14 mouse cellular contexts compared by ENCODE assay signal in genomic region chr2:17839649-17840048, GRCm38 (mm10).
DNase-seq lines count a peak whose midpoint lies in the region; ATAC-seq and TF ChIP-seq lines count a peak whose summit lies in the region.
"Had no signal": no experiment of that assay in that cellular context is flagged by ENCODE, and none has a peak within 500 bp of the region (broad histone marks: within the 10 kb centered on the region; RNA-seq: fewer than 3 reads in every experiment).

No protein-coding gene starts in this region.

- 0 out of 2 replicates have a peak overlapping the region, but pooled peaks have one; percentile 42 for H3K27ac ChIP-seq in forebrain, embryonic 12.5 days
- H3K27ac ChIP-seq in forebrain, embryonic 13.5 days = no peak overlapping the region
- H3K27ac ChIP-seq in lung, postnatal 0 days (ENCODE audit: low read length) = no peak overlapping the region; the same call in 1 of the 2 replicates
- no peak overlapping the region for H3K27ac ChIP-seq in embryonic facial prominence, embryonic 15.5 days (replicated peaks)
- H3K27ac ChIP-seq in midbrain, embryonic 16.5 days (ENCODE audit: low read length) = no peak overlapping the region
- H3K27ac ChIP-seq: macrophage had no signal

- peaks cover 40% of the 10 kb centered on the region for H3K4me1 ChIP-seq in forebrain, embryonic 12.5 days
- H3K4me1 ChIP-seq in forebrain, embryonic 13.5 days = peaks cover 45% of the 10 kb centered on the region
- no peaks in the 10 kb centered on the region for H3K4me1 ChIP-seq in lung, postnatal 0 days (ENCODE audit: insufficient read depth, low read depth, low read length)
- peaks cover 26% of the 10 kb centered on the region for H3K4me1 ChIP-seq in embryonic facial prominence, embryonic 15.5 days
- peaks cover 17% of the 10 kb centered on the region for H3K4me1 ChIP-seq in midbrain, embryonic 16.5 days (ENCODE audit: control insufficient read depth, insufficient read depth, low read length)

- peak; percentile 4 for DNase-seq in lung, postnatal 0 days (ENCODE audit: low spot score)
- no peak for DNase-seq in lung, postnatal 14 days
- DNase-seq in left cerebral cortex, adult 8-10 months (ENCODE audit: low spot score in 2 of 2) = no peak
- DNase-seq: adrenal gland, postnatal 10 days; gastrocnemius, postnatal 14 days; kidney, adult 9 months had no signal

- TF ChIP-seq CTCF in lung, postnatal 0 days (IDR thresholded peaks at IDR 0.05) = no peak

- peaks cover 3% of the 10 kb centered on the region; the same call in 1 of the 2 replicates for H3K27me3 ChIP-seq in forebrain, embryonic 12.5 days
- H3K27me3 ChIP-seq in forebrain, embryonic 13.5 days = no peaks in the 10 kb centered on the region
- no peaks in the 10 kb centered on the region for H3K27me3 ChIP-seq in lung, postnatal 0 days (replicated peaks; ENCODE audit: insufficient read depth, low read length)
- no peaks in the 10 kb centered on the region for H3K27me3 ChIP-seq in embryonic facial prominence, embryonic 15.5 days
- H3K27me3 ChIP-seq in midbrain, embryonic 16.5 days (ENCODE audit: control insufficient read depth, insufficient read depth, low read depth, low read length) = 0 out of 2 replicates have a peak, but pooled peaks cover 2% of the 10 kb centered on the region

- peak overlapping the region; percentile 36; the same call in 1 of the 2 replicates for H3K4me2 ChIP-seq in forebrain, embryonic 12.5 days
- no peak overlapping the region for H3K4me2 ChIP-seq in forebrain, embryonic 13.5 days
- no peak overlapping the region for H3K4me2 ChIP-seq in lung, postnatal 0 days (replicated peaks; ENCODE audit: low read depth, low read length)
- H3K4me2 ChIP-seq in embryonic facial prominence, embryonic 15.5 days (replicated peaks) = no peak overlapping the region
- peak overlapping the region; percentile 47 for H3K4me2 ChIP-seq in midbrain, embryonic 16.5 days (ENCODE audit: low read length)
- H3K4me2 ChIP-seq: heart, embryonic 11.5 days; liver, embryonic 11.5 days had no signal

- H3K9ac ChIP-seq in forebrain, embryonic 12.5 days = no peak overlapping the region
- no peak overlapping the region for H3K9ac ChIP-seq in forebrain, embryonic 13.5 days
- H3K9ac ChIP-seq in lung, postnatal 0 days (replicated peaks; ENCODE audit: low read depth) = no peak overlapping the region
- no peak overlapping the region for H3K9ac ChIP-seq in embryonic facial prominence, embryonic 15.5 days
- H3K9ac ChIP-seq in midbrain, embryonic 16.5 days (ENCODE audit: low read depth, low read length) = no peak overlapping the region

- no peak for TF ChIP-seq EP300 in lung, postnatal 0 days (IDR thresholded peaks at IDR 0.05)

- H3K36me3 ChIP-seq in forebrain, embryonic 12.5 days (replicated peaks) = no peaks in the 10 kb centered on the region
- H3K36me3 ChIP-seq in forebrain, embryonic 13.5 days (ENCODE audit: poor library complexity, severe bottlenecking) = no peaks in the 10 kb centered on the region
- H3K36me3 ChIP-seq in lung, postnatal 0 days (ENCODE audit: insufficient read depth, low read length) = no peaks in the 10 kb centered on the region
- no peaks in the 10 kb centered on the region for H3K36me3 ChIP-seq in embryonic facial prominence, embryonic 15.5 days
- H3K36me3 ChIP-seq in midbrain, embryonic 16.5 days (ENCODE audit: control insufficient read depth, insufficient read depth, low read length) = no peaks in the 10 kb centered on the region

- ATAC-seq in forebrain, embryonic 12.5 days (ENCODE audit: low FRiP score) = peak; percentile 10; the same call in 1 of the 2 replicates
- ATAC-seq in forebrain, embryonic 13.5 days = no peak
- ATAC-seq in lung, postnatal 0 days = no peak
- peak; percentile 78 for ATAC-seq in embryonic facial prominence, embryonic 15.5 days (ENCODE audit: insufficient number of reproducible peaks, low FRiP score, low TSS enrichment, low read depth)
- no peak; the same call in 1 of the 2 replicates for ATAC-seq in midbrain, embryonic 16.5 days
- no peak for ATAC-seq in megakaryocyte, adult 5-6 weeks (ENCODE audit: poor library complexity, severe bottlenecking)

- WGBS in forebrain, embryonic 12.5 days = 60% methylated on average over 4 of the region's 4 CpGs
- WGBS in forebrain, embryonic 13.5 days = 47% methylated on average over 4 of the region's 4 CpGs
- WGBS in lung, postnatal 0 days = 72% methylated on average over 4 of the region's 4 CpGs
- 31% methylated on average over 4 of the region's 4 CpGs for WGBS in embryonic facial prominence, embryonic 15.5 days
- WGBS in midbrain, embryonic 16.5 days = 49% methylated on average over 4 of the region's 4 CpGs

- H3K9me3 ChIP-seq in forebrain, embryonic 12.5 days = no peaks in the 10 kb centered on the region
- H3K9me3 ChIP-seq in forebrain, embryonic 13.5 days (replicated peaks) = no peaks in the 10 kb centered on the region
- no peaks in the 10 kb centered on the region for H3K9me3 ChIP-seq in lung, postnatal 0 days (ENCODE audit: low read length)
- H3K9me3 ChIP-seq in embryonic facial prominence, embryonic 15.5 days (replicated peaks) = no peaks in the 10 kb centered on the region
- no peaks in the 10 kb centered on the region for H3K9me3 ChIP-seq in midbrain, embryonic 16.5 days (replicated peaks; ENCODE audit: control insufficient read depth, low read length, poor library complexity, severe bottlenecking)

- H3K4me3 ChIP-seq in forebrain, embryonic 12.5 days (replicated peaks) = no peak overlapping the region
- no peak overlapping the region for H3K4me3 ChIP-seq in forebrain, embryonic 13.5 days
- H3K4me3 ChIP-seq in lung, postnatal 0 days (ENCODE audit: low read depth, low read length) = no peak overlapping the region
- no peak overlapping the region for H3K4me3 ChIP-seq in embryonic facial prominence, embryonic 15.5 days (replicated peaks)
- no peak overlapping the region for H3K4me3 ChIP-seq in midbrain, embryonic 16.5 days (ENCODE audit: low read depth, low read length)

Comparison
In these comparisons a context has a peak if more than half of its experiments do, and no peak if none do; other contexts are left out.
1. ATAC-seq: peak in forebrain, embryonic 12.5 days (single experiment) and embryonic facial prominence, embryonic 15.5 days (single experiment); none in forebrain, embryonic 13.5 days (single experiment), lung, postnatal 0 days (single experiment), midbrain, embryonic 16.5 days (single experiment) and megakaryocyte, adult 5-6 weeks (single experiment).
2. H3K4me2 ChIP-seq: peak in forebrain, embryonic 12.5 days (single experiment) and midbrain, embryonic 16.5 days (single experiment); none in forebrain, embryonic 13.5 days (single experiment), lung, postnatal 0 days (single experiment) and embryonic facial prominence, embryonic 15.5 days (single experiment).